Mouse (Mus musculus): Measurements from ENCODE around the gene Cant1. TPM values are rescaled to one million over a fixed set of nuclear protein-coding genes. Genes with fewer than 3 reads are reported as not detected.
A peak's percentile ranks its signal among the peaks of the same experiment; 100 is the strongest.

Gene Cant1
- polyA plus RNA-seq, 1 experiment = 40.2 TPM

GRCm38 (mm10) chr11:118431100-118431948, 12.4 kb upstream of the Cant1 start:
- DNase-seq (ENCODE audit: extremely low spot score in 1 of 2, low spot score in 1 of 2) = no peak

- no peak for DNase-seq (ENCODE audit: extremely low spot score in 1 of 2, low spot score in 1 of 2)
These were observed 11.5 kb upstream of the Cant1 start for GRCm38 (mm10) chr11:118430291-118430885.

GRCm38 (mm10) chr11:118428944-118429709, 10.2 kb upstream of the Cant1 start:
- DNase-seq (ENCODE audit: extremely low spot score in 1 of 2, low spot score in 1 of 2) = no peak

- peak in 1 of 2 experiments; percentile 10 for DNase-seq (ENCODE audit: extremely low spot score in 1 of 2, low spot score in 1 of 2)
These were observed 9.6 kb upstream of the Cant1 start for GRCm38 (mm10) chr11:118428460-118428868.

- peak in 1 of 2 experiments; percentile 15 for DNase-seq (ENCODE audit: extremely low spot score in 1 of 2, low spot score in 1 of 2)
These were observed 9.1 kb upstream of the Cant1 start, which contains the start of gene C1qtnf1 for GRCm38 (mm10) chr11:118427986-118428385. Gene C1qtnf1, plus strand, starts transcription at chr11:118428203.

GRCm38 (mm10) chr11:118427266-118427779, 8.4 kb upstream of the Cant1 start:
- no peak for DNase-seq (ENCODE audit: extremely low spot score in 1 of 2, low spot score in 1 of 2)

GRCm38 (mm10) chr11:118426765-118427164, 7.9 kb upstream of the Cant1 start:
- no peak for DNase-seq (ENCODE audit: extremely low spot score in 1 of 2, low spot score in 1 of 2)

GRCm38 (mm10) chr11:118424621-118425335, 5.9 kb upstream of the Cant1 start:
- DNase-seq (ENCODE audit: extremely low spot score in 1 of 2, low spot score in 1 of 2) = no peak

GRCm38 (mm10) chr11:118423266-118423971, 4.5 kb upstream of the Cant1 start:
- peak; percentile 46 to 88 for DNase-seq (ENCODE audit: extremely low spot score in 1 of 2, low spot score in 1 of 2)

GRCm38 (mm10) chr11:118420261-118420660, 1.4 kb upstream of the Cant1 start:
- DNase-seq (ENCODE audit: extremely low spot score in 1 of 2, low spot score in 1 of 2) = no peak

- DNase-seq (ENCODE audit: extremely low spot score in 1 of 2, low spot score in 1 of 2) = no peak
These were observed 448 bp downstream of the Cant1 start for GRCm38 (mm10) chr11:118418442-118418833.

- DNase-seq (ENCODE audit: extremely low spot score in 1 of 2, low spot score in 1 of 2) = no peak
These were observed 1.4 kb downstream of the Cant1 start for GRCm38 (mm10) chr11:118417496-118417895.

- no peak for DNase-seq (ENCODE audit: extremely low spot score in 1 of 2, low spot score in 1 of 2)
These were observed 2.8 kb downstream of the Cant1 start for GRCm38 (mm10) chr11:118416046-118416445.

- no peak for DNase-seq (ENCODE audit: extremely low spot score in 1 of 2, low spot score in 1 of 2)
These were observed 3.3 kb downstream of the Cant1 start for GRCm38 (mm10) chr11:118415630-118416029.

- DNase-seq (ENCODE audit: extremely low spot score in 1 of 2, low spot score in 1 of 2) = no peak
These were observed 4.6 kb downstream of the Cant1 start for GRCm38 (mm10) chr11:118414270-118414669.

GRCm38 (mm10) chr11:118413055-118413454, 5.8 kb downstream of the Cant1 start:
- peak in 1 of 2 experiments; percentile 25 for DNase-seq (ENCODE audit: extremely low spot score in 1 of 2, low spot score in 1 of 2)

- no peak for DNase-seq (ENCODE audit: extremely low spot score in 1 of 2, low spot score in 1 of 2)
These were observed 6.3 kb downstream of the Cant1 start for GRCm38 (mm10) chr11:118412601-118413000.

- DNase-seq (ENCODE audit: extremely low spot score in 1 of 2, low spot score in 1 of 2) = no peak
These were observed 7.6 kb downstream of the Cant1 start for GRCm38 (mm10) chr11:118411271-118411670.

- DNase-seq (ENCODE audit: extremely low spot score in 1 of 2, low spot score in 1 of 2) = no peak
These were observed 8.4 kb downstream of the Cant1 start for GRCm38 (mm10) chr11:118410479-118410878.

- DNase-seq (ENCODE audit: extremely low spot score in 1 of 2, low spot score in 1 of 2) = no peak
These were observed 8.8 kb downstream of the Cant1 start for GRCm38 (mm10) chr11:118410073-118410444.

All from frontal cortex, adult 2 months (tissue).